Mouse (Mus musculus) gastrocnemius, postnatal 14 days (tissue): ENCODE measurements around the gene Daam2. TPM values are rescaled to one million over a fixed set of nuclear protein-coding genes. Genes with fewer than 3 reads are reported as not detected.
"Not testable (repeated sequence)": the region's sequence is repeated elsewhere in the genome, so short reads cannot be mapped to it uniquely, and the experiment has no call there.

Experiments used
- DNase-seq: peaks from one replicate; pipeline ENCODE4 v3.0.0; 2021; ENCODE audit warnings: mixed read lengths
- intact Hi-C: fragments of 180-260 bp; cut with DNase I; formaldehyde crosslinking; loops from one replicate; pipeline ENCODE4 v1.15.1; 2025; ENCODE audit warnings: low total_unique reads
- total RNA-seq, 2 experiments: library from RNA; stranded (reverse); gene quantifications; 2 replicates each; pipeline ENCODE4 v1.2.3; 2021

Daam2 gene
- total RNA-seq, 2 experiments from 2014 or later: 9.2 to 9.7 TPM

DNA sequence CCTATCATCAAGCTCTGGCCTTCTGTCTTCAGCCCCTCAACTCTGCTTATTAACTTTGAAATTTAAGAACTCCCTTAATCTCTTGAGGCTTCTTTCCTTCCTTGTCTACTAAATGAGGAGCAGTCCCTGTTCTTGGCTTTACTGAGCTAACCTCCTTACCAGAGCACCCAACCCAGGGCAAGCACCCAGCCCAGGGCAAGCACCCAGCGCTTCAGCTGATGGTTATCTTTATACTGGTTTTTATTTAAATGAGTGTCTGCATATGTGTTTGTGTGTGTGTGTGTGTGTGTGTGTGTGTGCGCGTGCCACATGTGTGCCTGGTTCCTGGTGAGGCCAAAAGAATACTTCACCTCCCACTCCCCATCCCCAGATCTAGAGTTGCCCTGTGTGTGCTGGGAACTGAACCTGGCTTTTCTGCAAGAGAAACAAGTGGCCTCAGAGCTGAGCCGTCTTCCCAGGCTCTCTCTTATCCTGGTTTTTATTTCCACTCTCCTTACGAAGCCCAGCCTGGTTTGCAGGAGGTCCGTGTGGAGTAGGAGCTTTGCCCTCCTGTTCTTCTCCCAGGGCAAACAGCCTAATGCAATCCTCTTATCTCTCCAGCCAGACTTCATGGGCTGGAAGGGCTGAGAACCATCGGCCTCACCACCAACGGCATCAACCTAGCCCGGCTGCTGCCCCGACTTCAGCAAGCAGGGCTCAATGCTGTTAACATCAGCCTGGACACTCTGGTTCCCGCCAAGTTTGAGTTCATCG is 125.1 kb downstream of the Daam2 start:
- no peak for DNase-seq
- intact Hi-C loops: no loop called here

DNA sequence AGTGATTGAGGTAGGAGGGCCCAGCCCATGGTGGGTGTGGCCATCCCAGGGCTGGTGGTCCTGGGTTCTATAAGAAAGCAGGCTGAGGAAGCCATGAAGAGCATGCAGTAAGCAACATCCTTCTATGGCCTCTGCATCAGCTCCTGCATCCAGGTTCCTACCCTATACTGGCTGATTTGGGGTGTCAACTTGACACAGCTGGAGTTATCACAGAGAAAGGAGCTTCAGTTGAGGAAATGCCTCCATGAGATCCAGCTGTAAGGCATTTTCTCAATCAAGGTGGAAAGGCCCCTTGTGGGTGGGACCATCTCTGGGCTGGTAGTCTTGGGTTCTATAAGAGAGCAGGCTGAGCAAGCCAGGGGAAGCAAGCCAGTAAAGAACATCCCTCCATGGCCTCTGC is 126.8 kb downstream of the Daam2 start:
- DNase-seq, intact Hi-C loops: not testable (repeated sequence)

DNA sequence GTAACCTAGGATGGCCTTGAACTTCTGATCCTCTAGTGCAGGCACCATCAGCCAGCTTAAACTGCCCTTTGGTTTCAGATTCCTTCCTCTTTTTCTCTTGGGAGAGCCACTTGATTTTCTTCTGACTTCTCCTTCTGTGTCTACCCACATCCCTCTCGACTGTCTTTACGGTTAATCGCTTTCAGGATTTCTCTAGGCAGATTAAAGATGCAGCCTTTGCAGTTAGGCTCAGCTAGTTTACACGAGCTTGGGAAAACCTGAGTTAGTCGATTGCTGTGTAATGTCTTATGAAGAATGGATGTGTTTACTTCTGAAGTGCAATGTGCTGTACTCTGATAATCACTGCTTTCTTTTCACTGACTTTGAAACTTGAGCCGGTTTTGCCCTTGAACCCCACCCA is 127.5 kb downstream of the Daam2 start:
- intact Hi-C loops: no loop called here
- no peak for DNase-seq

DNA sequence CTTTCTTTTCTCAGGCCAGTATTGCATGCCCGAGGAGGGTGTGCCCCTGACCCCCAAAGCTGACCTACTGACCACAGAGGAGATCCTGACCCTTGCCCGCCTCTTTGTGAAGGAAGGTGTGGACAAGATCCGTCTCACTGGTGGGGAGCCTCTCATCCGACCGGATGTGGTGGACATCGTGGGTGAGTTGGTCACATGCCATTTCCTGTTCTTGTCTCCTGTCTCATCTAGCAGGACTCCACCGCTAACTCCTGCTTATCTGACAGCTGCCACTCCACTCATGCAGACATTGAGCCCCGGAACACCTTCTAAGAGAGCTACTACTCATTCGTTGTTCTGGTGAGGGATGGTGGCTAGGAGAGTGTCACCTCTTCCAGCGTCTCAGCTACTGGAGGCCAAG is 129.1 kb downstream of the Daam2 start:
- intact Hi-C loops: no loop called here
- DNase-seq: no peak

DNA sequence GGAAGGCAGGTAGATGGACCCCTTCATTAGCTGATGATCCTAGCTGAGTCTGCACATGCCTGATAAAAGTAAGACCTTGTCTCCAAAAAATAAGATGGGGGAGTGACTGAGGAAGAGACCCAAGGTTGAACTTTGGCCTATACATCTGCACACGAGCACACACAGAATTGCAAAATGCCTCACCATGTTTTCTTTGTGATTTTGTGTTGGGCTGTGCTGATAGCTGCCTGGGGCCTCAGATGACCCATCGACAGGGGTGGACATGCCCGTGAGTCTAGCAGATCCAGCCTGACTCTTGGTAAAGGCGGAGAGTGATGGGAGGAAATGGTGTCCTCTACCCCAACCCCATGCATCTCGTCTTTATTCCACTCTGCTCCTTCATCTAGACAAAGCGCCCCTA is 129.9 kb downstream of the Daam2 start:
- intact Hi-C loops: no loop called here
- no peak for DNase-seq

DNA sequence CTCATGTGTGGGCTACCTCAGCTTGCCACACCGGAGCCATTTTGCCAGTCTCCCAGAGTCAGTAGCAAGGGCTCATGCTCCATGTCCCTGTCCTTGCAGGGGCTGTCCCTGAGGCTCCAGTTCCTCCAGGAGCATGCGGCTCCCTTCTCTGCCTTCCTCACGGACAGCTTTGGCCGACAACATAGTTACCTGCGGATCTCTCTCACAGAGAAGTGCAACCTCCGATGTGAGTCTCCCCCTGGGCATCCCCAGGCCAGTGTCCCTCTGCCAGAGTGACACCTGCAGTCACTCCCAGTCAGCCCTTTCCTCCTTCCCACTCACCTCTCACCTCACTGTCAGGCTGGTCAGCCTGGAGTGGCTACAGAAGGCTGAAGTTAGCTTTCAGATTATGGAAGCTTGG is 131.1 kb downstream of the Daam2 start:
- intact Hi-C loops: no loop called here
- DNase-seq: no peak

DNA sequence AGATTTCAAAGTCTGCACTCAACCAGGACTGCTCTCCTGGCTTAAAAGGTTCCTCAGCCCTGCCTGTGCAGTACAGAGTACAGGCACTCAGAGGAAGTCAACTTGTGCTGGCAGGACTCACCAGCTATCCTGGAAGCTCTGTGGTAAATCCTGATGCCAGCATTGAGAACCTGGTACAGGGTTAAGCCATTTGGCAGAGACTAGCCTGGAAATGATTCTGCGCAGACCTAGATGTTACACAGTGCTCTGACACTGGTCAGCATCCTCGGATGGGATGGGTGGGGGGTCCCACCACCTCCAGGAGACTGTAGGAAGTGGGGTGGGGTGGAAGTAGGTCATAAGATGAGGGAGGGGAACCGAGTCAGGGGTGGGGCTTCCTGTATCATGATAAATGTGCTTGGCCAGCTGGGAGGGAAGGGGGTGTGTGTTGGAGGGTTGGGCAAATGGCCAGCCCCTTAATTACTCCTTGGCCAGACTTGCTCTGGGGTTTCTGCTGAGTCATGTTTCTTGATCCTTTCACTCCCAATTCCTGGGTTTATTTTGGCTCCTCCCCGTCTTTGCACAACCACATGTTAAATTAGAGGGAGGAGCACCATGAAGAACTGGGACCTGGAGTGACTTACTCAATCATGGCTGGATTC is 132.0 kb downstream of the Daam2 start:
- no peak for DNase-seq
- intact Hi-C loops: no loop called here

DNA sequence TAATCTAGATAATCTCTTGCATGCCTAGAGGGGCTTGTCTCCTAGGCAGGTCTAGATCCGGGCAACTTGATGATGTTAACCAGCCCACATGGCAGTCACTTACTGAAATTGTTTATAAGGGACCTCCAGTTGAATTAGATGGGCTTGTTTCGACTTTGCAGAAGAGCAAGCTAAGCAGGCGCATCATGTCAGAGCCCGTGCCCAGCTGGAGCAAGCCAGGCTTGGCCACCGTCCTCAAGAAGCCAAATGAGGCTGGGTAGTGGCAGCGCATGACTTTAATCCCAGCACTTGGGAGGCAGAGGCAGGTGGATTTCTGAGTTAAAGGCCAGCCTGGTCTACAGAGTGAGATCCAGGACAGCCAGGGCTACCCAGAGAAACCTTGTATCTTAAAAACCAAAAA is 133.0 kb downstream of the Daam2 start:
- intact Hi-C loops: no loop called here

DNA sequence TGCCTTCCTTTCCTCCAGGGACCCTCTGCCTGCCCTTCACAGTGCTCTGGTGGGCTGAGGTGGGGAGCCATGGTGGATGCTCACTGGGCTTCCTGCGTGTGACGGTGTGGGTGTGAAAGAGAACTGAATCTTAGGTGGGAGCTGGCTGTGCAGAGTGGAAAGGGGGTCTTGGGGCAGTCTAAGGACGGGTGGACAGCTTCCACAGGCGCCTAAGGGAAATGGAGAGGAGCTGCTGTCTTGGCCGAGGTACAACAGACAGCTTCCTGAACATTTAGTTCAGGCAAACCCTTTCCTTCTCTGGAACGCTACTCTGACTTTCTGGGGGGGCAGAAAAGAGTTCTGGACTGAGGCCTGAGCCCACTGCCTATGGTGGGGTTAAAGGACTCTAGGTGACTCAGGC is 134.0 kb downstream of the Daam2 start:
- DNase-seq: no peak
- intact Hi-C loops: no loop called here

More for the DNA sequence above, 133.0 kb downstream of the Daam2 start:
- no peak for DNase-seq

DNA sequence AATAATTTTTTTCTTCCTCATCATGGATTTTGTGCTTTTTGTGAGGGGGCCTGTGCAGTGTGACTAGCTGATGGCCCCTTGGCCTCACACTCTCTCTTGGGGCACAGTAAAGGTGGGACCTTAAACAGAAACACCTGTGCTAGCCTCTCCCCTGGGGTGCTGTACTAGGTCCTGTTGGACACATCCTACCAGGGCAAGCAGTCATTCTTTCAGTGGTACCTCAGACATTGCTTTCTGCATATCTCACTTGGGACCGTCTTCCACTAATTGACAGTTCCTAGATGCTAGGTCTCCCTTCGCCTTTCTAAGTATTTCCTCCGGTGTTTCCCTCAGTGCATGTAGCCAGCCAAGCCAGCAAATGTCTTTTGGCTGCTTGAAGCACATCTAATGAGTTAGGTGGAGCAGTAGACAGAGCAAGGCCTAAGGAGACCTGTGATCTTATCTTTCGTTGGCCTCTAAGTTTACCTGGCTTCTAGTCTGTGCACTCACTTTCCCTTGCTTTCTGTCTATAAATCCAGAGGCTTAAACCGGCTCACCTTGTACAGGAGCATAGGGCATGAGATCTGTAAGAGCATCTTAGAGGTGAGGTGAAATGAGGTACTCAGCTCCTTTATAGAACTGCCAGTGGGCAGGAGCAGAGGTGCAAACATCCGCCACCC is 134.5 kb downstream of the Daam2 start:
- DNase-seq: no peak
- intact Hi-C loops: no loop called here

DNA sequence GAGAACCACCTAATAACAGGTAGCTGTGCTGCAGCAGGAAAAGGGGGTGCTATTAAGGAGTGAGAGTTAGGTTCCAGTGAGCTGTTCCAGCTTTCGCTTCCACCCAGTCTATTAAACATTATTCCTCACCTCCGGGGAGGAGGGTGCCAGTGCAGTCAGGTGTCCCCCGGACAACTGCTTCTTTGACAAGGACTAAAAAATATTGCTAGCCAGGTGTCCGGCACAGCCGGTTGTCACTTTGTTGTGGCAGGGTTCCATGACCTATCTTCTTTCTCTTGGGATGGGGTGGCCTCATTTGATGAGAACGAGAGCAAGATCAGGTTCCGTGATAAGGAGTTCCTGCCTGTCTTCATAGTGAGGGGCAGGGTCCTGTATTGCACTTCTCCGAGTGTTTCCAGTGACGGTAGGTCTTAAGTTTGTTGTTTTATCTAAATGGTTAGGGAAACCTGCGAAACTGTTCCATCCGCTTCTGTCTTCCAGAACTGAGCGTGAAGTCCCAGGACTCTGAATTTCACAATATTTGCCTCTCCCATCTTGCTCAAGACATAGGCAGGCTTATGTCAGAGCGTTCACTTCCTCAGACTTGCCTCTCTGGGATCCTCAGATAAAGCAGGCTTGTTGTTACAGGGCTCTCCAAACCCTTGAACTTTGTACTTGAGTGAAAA is 135.3 kb downstream of the Daam2 start:
- peak; percentile 19 for DNase-seq
- intact Hi-C loops: no loop called here

DNA sequence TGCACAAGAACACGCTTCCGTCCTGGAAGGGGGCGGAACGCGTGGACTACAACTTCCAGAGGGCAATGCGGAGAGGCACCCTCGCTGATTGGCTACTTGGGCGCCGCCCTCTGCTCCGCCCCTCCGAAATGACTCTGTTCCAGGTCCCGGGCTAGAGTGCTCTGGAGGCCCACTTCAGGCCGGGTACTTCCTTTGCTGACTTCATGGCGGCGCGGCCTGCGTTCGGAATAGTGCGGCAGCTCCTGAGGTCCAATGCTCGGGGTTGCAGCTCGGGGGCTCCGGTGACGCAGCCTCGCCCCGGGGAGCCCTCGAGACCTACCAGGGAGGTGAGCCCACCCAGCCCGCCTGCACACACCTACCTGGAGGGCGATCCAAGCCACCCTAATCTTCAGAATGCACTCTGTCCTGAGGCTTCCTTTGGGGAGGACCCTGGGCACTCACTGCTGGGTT is 135.9 kb downstream of the Daam2 start, which contains the start of gene Mocs1:
Gene Mocs1, plus strand, starts transcription at position 124 of the 450 bp plus-strand sequence.
- intact Hi-C loops: no loop called here

DNA sequence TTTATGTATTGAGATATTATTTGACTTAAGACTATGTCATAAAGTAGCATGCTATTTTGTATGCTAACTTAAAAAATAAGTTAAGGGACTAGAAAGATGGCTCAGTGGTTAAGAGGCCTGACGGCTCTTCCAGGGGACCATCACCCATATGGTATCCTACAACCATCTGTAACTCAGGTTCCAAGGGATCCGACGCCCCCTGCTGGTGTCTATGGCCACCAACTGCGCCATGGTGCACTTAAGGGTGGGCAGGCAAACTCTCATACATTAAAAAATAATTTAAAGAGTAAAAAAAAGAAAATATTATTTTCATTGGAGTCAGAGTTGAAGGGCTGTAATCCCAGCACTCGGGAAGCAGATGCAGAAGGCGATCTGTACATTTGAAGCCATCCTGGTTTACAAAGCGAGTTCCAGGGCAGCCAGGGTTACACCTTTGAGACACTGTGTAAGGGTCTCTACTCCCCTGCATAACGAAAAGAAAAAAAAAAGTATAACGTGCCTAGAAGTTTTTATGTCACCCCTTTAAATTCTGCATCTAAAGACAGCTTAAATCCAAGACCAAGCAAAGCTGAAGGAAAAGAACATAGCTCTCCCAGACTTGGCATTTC is 136.4 kb downstream of the Daam2 start:
- DNase-seq: no peak
- intact Hi-C loops: no loop called here

More for the DNA sequence above, 135.9 kb downstream of the Daam2 start, which contains the start of gene Mocs1:
- DNase-seq: peak; percentile 96

DNA sequence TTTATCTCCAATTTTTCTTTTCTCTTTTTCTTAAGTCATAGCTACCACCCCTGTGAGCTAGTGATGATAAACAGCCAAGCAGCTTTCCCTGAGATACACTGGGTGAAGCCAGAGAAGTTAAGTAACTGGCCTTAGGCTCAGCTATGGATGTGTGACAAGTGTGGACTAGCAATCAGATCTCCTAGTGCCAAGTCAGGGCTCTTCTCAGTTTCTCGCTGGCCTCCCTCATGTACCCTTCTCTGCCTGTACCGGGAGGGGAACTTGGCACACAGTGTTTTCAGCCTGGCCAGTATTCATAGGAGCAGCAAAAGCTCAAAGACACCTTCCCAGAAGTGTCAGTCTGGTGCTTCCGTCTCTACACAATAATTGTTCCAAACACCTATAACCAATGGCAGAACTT is 140.3 kb downstream of the Daam2 start:
- peak; percentile 28 for DNase-seq
- intact Hi-C loops: no loop called here

DNA sequence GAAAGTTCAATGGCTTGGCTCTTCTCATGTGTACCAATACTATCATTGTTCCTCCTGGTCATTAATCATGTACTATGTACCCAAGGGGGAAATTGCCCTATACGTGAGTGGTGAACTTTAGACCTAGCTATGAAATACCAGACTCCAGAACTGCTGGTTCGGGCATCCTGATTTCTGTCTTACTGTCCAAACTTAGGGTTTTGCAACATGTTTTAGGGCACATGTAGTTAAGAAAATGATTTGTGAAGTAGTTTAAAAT is 141.1 kb downstream of the Daam2 start:
- no peak for DNase-seq
- intact Hi-C loops: no loop called here

DNA sequence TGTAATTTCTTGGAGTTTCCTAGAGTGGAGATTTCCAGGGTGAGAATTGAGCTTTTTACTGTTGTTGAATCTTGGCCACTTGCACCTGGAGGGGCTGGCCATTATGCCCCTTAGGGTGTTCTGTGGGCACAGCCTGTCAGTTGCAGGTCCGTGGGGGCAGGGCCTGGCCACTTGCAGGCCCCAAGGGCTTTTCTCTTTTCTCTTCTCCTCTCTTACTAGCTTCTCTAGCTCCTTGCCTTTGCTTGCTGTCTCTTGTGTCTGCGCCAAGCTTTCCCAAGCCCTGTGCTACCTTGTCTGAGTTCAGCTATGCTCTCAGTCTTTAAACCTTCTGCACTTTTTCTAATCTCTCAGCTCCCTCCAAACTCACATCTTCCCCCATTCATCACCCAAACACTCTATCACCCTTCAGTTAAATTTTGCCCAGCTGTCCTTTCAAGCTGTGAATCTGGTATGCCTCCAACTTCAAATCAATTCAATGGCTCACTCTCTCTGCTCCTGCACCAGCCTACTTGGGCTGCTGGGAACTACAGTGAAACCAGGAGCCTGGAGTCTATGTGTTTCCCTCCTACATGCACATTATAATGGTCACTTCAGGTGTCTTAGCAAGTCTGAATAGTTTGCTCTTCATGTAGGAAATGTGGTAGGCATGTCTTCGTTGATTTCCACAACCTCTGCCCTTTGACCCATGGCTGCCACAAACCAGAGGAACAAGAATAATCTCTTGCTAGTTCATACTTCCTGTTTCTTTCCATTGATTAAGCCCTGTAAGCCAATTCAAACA is 141.7 kb downstream of the Daam2 start:
- intact Hi-C loops: no loop called here
- no peak for DNase-seq

DNA sequence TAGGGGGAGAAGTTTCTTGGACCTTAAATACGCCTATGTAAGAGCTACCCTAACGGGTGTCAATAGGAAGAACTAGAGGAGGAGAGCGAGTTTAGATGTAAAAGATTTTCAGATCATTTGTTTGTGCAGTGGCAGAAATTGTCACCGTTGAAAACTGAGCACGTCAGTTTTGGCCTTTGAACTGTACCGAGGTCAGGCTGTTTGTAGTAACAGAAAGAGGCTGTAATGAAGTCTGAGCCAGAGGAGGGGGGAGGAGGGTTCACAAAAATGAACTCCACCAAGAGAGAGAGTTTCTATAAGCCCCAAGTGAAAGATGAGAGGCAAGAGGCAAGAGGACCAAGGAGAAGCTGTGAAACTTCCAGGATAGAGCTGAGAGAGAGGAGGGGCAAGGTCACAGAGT is 144.3 kb downstream of the Daam2 start:
- intact Hi-C loops: no loop called here
- no peak for DNase-seq

DNA sequence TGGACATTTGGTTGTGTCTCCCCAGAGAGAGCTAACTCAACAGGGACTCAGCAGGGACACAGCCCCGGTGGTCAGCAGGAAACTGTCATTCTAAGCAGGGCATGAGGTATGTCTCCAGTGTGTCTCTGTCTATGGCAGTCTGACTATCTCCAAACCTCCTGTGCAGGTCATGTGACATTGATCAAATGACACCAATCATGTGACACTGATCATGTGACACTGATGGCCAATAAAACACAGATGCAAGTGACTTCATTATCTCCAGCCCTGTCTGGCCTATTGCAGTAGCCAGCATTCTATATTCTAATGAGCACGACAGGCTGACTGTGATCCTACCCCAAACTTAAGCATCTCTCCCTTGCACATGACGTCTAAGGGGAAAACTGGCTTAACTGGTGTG is 147.9 kb downstream of the Daam2 start:
- intact Hi-C loops: no loop called here
- DNase-seq: no peak

DNA sequence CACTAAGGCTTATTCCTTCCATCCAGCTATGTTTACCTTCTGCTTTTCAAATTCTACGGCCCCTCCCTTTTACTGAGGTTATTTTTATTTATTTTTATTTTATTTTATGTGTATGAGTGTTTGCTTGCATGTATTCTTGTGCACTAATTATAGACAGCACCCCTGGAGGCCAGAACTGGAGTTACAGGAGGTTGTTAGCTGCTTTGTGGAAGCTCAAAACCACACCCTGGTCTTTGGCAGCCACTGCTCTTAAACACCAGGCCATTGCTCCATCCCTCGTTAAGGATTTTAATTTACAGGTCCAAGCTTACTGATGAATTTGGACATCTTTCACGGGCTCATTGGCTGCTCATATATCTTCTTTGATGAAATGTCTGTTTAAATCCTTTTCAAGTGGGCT is 150.6 kb downstream of the Daam2 start:
- intact Hi-C loops: no loop called here

More for the DNA sequence above, 150.6 kb downstream of the Daam2 start:
- DNase-seq: no peak
